Mouse (Mus musculus) heart, postnatal 0 days (tissue): ENCODE measurements around the gene Rab5c.

ENCODE experiments used
- CTCF ChIP-seq: IDR thresholded peaks from 2 replicates; pipeline ENCODE4 v1.5.1; 2016; ENCODE audit warnings: antibody characterized with exemption, control low read depth, low read depth
- EP300 ChIP-seq: IDR thresholded peaks from 2 replicates; pipeline ENCODE4 v1.6.1; 2016; ENCODE audit warnings: antibody characterized with exemption, low read depth

DNA sequence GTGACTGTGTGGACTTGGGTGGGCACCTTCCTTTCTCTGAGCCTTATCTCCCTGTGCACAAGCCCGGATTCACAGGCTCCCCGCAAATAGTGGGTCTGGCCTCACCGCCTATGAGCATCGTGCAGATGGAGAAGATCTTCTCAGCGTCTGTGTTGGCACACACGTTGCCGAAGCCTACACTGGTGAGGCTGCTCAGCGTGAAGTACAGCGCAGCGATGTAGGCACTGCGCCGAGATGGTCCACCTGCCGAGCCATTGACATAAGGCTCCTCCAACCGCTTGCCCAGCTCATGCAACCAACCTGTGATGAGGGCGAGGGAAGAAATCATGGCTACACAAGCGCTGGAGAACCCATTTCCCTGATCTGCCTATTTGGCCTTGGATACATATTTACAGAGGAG, 12.1 kb upstream of the Rab5c start:
- TF ChIP-seq CTCF, result no peak
- no peak for TF ChIP-seq EP300
